Mouse (Mus musculus): Measurements from ENCODE around the gene Calhm2. TPM values are rescaled to one million over a fixed set of nuclear protein-coding genes. Genes with fewer than 3 reads are reported as not detected.

Gene Calhm2
- total RNA-seq (2022), result 1 to 10 TPM; 2.4 to 4.5 (median 4.1) TPM

- DNase-seq (ENCODE audit: low spot score), result peak; percentile 63
Observed at GRCm38 (mm10) chr19:47137771-47138421, at the start of gene Calhm2. Calhm2 (minus strand) TSS chr19:47138294.

GRCm38 (mm10) chr19:47186514-47187275, 48.6 kb upstream of the Calhm2 start:
- no peak for DNase-seq (ENCODE audit: low spot score)

- no peak for DNase-seq (ENCODE audit: low spot score)
Observed at GRCm38 (mm10) chr19:47184736-47185135, 46.6 kb upstream of the Calhm2 start.

- no peak for DNase-seq (ENCODE audit: low spot score)
Observed at GRCm38 (mm10) chr19:47184221-47184620, 46.1 kb upstream of the Calhm2 start.

GRCm38 (mm10) chr19:47180011-47180410, 41.9 kb upstream of the Calhm2 start:
- DNase-seq (ENCODE audit: low spot score), result no peak

GRCm38 (mm10) chr19:47179272-47179809, 41.2 kb upstream of the Calhm2 start:
- DNase-seq (ENCODE audit: low spot score), result no peak

GRCm38 (mm10) chr19:47178431-47179271, 40.6 kb upstream of the Calhm2 start, which contains the start of gene Neurl1a:
Neurl1a (plus strand) TSS chr19:47178820.
- peak; percentile 14 for DNase-seq (ENCODE audit: low spot score)

- no peak for DNase-seq (ENCODE audit: low spot score)
Observed at GRCm38 (mm10) chr19:47178001-47178400, 39.9 kb upstream of the Calhm2 start.

- no peak for DNase-seq (ENCODE audit: low spot score)
Observed at GRCm38 (mm10) chr19:47176916-47177505, 38.9 kb upstream of the Calhm2 start.

GRCm38 (mm10) chr19:47175472-47175871, 37.4 kb upstream of the Calhm2 start:
- DNase-seq (ENCODE audit: low spot score), result no peak

GRCm38 (mm10) chr19:47174515-47174914, 36.4 kb upstream of the Calhm2 start:
- no peak for DNase-seq (ENCODE audit: low spot score)

- DNase-seq (ENCODE audit: low spot score), result peak; percentile 86
Observed at GRCm38 (mm10) chr19:47168793-47169412, 30.8 kb upstream of the Calhm2 start.

- DNase-seq (ENCODE audit: low spot score), result peak; percentile 59
Observed at GRCm38 (mm10) chr19:47168223-47168622, 30.1 kb upstream of the Calhm2 start.

GRCm38 (mm10) chr19:47167617-47168214, 29.6 kb upstream of the Calhm2 start:
- no peak for DNase-seq (ENCODE audit: low spot score)

- no peak for DNase-seq (ENCODE audit: low spot score)
Observed at GRCm38 (mm10) chr19:47166758-47167157, 28.7 kb upstream of the Calhm2 start.

GRCm38 (mm10) chr19:47163176-47163744, 25.2 kb upstream of the Calhm2 start:
- DNase-seq (ENCODE audit: low spot score), result no peak

- DNase-seq (ENCODE audit: low spot score), result no peak
Observed at GRCm38 (mm10) chr19:47161669-47162068, 23.6 kb upstream of the Calhm2 start.

- no peak for DNase-seq (ENCODE audit: low spot score)
Observed at GRCm38 (mm10) chr19:47157664-47158063, 19.6 kb upstream of the Calhm2 start, which contains the start of gene Calhm3. Calhm3 (minus strand) TSS chr19:47157764.

GRCm38 (mm10) chr19:47153767-47154166, 15.7 kb upstream of the Calhm2 start:
- no peak for DNase-seq (ENCODE audit: low spot score)

- DNase-seq (ENCODE audit: low spot score), result no peak
Observed at GRCm38 (mm10) chr19:47152062-47152369, 13.9 kb upstream of the Calhm2 start.

Measured in heart, adult 8-10 months (tissue).